Mouse (Mus musculus): ENCODE measurements around the gene Adgra1. TPM values are rescaled to one million over a fixed set of nuclear protein-coding genes. Genes with fewer than 3 reads are reported as not detected.

Gene Adgra1
- polyA plus RNA-seq, 1 experiment from 2014 or later: 14.4 TPM

GRCm38 (mm10) chr7:139918262-139918661 is 84.3 kb downstream of the Adgra1 start:
- Histone ChIP-seq H3K4me3 (ENCODE audit: low read depth, low read length) (no peak overlapping the region), H3K36me3 (ENCODE audit: control insufficient read depth, insufficient read depth, low read length) (no peaks in the 10 kb centered on the region), H3K9ac (ENCODE audit: low read depth, low read length) (no peak overlapping the region), H3K4me2 (replicated peaks; ENCODE audit: low read depth, low read length) (no peak overlapping the region), H3K4me1 (replicated peaks; ENCODE audit: control insufficient read depth, insufficient read depth, low read length) (no peaks in the 10 kb centered on the region), H3K27ac (ENCODE audit: low read depth, low read length) (no peak overlapping the region), H3K9me3 (ENCODE audit: control insufficient read depth, low read length) (no peaks in the 10 kb centered on the region), H3K27me3 (ENCODE audit: control insufficient read depth, insufficient read depth, low read length) (peaks cover 12% of the 10 kb centered on the region)
- DNase-seq (ENCODE audit: low spot score) (no peak), ATAC-seq (ENCODE audit: low FRiP score) (no peak)
- 80% methylated on average over 4 of the region's 4 CpGs for WGBS

Other genes starting within 250 kb of the Adgra1 start
- 1.0 TPM in 2 replicates for gene Cfap46, start 150.4 kb upstream of the Adgra1 start, polyA plus RNA-seq (2014; fragmentation: Nextera tagmentation; extraction: Ambion mirVana)
- gene Kndc1, start 60.5 kb downstream of the Adgra1 start, polyA plus RNA-seq (2014; fragmentation: Nextera tagmentation; extraction: Ambion mirVana): 1.2 and 1.4 TPM in 2 replicates
- not detected in 2 replicates for gene Utf1, start 109.6 kb downstream of the Adgra1 start, polyA plus RNA-seq (2014; fragmentation: Nextera tagmentation; extraction: Ambion mirVana)
- gene 6430531B16Rik, start 144.6 kb downstream of the Adgra1 start, polyA plus RNA-seq (2014; fragmentation: Nextera tagmentation; extraction: Ambion mirVana): 0.29 and 0.68 TPM in 2 replicates
- gene Adam8, start 158.4 kb downstream of the Adgra1 start, polyA plus RNA-seq (2014; fragmentation: Nextera tagmentation; extraction: Ambion mirVana): 2.6 and 3.1 TPM in 2 replicates
- gene Zfp511, start 202.2 kb downstream of the Adgra1 start, polyA plus RNA-seq (2014; fragmentation: Nextera tagmentation; extraction: Ambion mirVana): 47.0 and 49.9 TPM in 2 replicates
- gene Tubgcp2, start 202.5 kb downstream of the Adgra1 start, polyA plus RNA-seq (2014; fragmentation: Nextera tagmentation; extraction: Ambion mirVana): 58.1 and 67.4 TPM in 2 replicates
- 106 and 139 TPM in 2 replicates for gene Msx3, start 214.9 kb downstream of the Adgra1 start, polyA plus RNA-seq (2014; fragmentation: Nextera tagmentation; extraction: Ambion mirVana)
- gene Caly, start 248.4 kb downstream of the Adgra1 start, polyA plus RNA-seq (2014; fragmentation: Nextera tagmentation; extraction: Ambion mirVana): 11.2 and 12.1 TPM in 2 replicates

Measured in hindbrain, embryonic 11.5 days (tissue).